Mouse (Mus musculus) splenic B cell, adult 2 months (primary cell): ENCODE results near the gene Gm20449.
"Not testable (repeated sequence)": the region's sequence is repeated elsewhere in the genome, so short reads cannot be mapped to it uniquely, and the experiment has no call there.

Source experiments
- DNase-seq: peaks from one replicate; pipeline ENCODE4 v3.0.0-alpha.2; 2011; ENCODE audit warnings: low read depth, low spot score
- H3K27me3 ChIP-seq: 2 replicates; pipeline ENCODE4 v1.6.1; 2012; ENCODE audit warnings: mild to moderate bottlenecking, low read length, moderate library complexity, mixed read lengths; ENCODE audit not compliant: control insufficient read depth, poor library complexity, insufficient read depth, severe bottlenecking
- H3K36me3 ChIP-seq: 2 replicates; pipeline ENCODE4 v1.6.1; 2012; ENCODE audit warnings: mild to moderate bottlenecking, low read length, moderate library complexity, mixed read lengths; ENCODE audit not compliant: control insufficient read depth, poor library complexity, insufficient read depth, severe bottlenecking

The Gm20449 gene

GRCm38 (mm10) chr7:41499389-41500049 is at the start of gene Gm20449, which contains the start of gene AW146154:
TSS of gene Gm20449 (minus strand) at chr7:41499417.
TSS of gene AW146154 (minus strand) at chr7:41499890.
- DNase-seq: peak; percentile 92
- Histone ChIP-seq H3K36me3 (no peaks in the 10 kb centered on the region), H3K27me3 (no peaks in the 10 kb centered on the region)

DNA sequence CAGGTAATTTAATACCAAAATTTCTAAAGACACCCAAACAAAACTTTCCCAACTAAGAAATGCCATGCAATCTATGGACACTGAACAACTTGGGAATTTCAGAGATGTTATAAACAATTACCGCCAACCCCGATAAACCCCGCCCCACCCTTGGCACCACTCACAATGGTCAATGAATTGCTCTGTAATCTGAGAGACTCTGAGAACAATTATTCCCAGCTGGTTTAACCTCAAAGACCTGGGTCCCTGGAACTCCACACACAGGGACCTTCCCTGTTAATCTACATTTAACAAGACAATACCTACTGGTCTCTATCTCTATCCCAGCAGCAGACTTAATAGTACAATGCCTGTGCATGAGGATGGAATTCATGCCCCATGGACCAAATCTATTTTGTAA is 13.5 kb upstream of the Gm20449 start:
- H3K27me3 ChIP-seq: no peaks in the 10 kb centered on the region
- H3K36me3 ChIP-seq: no peaks in the 10 kb centered on the region
- DNase-seq: no peak

DNA sequence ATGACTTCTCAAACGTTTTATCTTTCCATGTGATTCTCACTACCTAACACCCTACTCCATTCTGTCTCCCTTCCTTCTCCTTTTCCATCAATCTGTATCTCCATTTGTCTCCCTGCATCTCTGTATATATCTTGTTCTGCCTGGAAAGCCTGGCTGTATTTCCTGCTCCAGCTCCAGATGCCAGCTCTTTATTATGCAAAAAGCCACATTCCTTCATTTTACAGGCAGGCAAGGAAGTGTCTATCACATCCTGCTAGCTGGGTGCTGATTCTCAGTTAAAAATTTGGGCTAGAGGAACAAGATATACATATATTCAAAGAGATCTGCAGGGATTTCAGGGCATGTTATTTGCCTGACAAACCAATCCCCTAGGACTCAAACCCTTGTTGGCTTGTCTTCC is 13.0 kb upstream of the Gm20449 start:
- H3K27me3 ChIP-seq: no peaks in the 10 kb centered on the region
- no peaks in the 10 kb centered on the region for H3K36me3 ChIP-seq
- no peak for DNase-seq

DNA sequence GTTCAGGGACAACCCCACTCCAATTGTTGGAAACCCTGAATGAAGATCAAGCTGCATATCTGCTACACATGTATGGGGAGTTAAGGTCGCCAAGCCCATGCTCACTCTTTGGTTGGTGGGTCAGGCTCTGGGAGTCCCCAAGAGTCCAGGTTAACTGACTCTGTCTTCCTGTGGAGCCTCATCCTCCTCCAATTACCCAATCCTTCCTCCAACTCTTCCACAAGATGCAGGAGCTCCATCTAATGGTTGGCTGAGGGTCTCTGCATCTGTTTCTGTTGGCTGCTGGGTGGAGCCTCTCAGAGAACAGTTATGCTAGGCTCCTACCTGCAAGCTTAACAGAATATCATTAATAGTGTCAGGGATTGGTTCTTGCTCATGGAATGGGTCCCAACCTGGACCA is 3.2 kb upstream of the Gm20449 start:
- Histone ChIP-seq H3K36me3 (no peaks in the 10 kb centered on the region), H3K27me3 (no peaks in the 10 kb centered on the region)
- no peak for DNase-seq

GRCm38 (mm10) chr7:41500151-41500934 is 1.1 kb upstream of the Gm20449 start:
- Histone ChIP-seq H3K36me3 (no peaks in the 10 kb centered on the region), H3K27me3 (no peaks in the 10 kb centered on the region)
- peak; percentile 68 for DNase-seq

DNA sequence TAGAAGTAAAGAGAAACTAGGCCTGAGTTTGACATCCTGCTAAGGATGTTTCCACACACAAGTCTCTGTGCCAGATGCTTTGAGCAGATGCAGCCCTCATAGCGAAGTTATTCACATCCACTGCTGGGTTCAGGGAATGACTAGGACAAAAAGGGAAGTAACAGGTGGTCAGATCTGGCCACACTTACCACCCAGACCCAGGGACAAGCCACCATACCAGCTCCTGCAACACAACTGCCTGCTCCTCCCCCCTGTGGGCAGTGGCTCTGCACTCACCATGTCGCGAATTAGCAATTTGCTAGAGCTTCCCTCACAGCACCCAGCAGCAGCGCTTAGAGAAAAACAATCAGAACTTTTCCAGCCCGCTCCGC is 214 bp downstream of the Gm20449 start:
- not testable (repeated sequence) for H3K27me3 ChIP-seq, DNase-seq, H3K36me3 ChIP-seq

- not testable (repeated sequence) for H3K36me3 ChIP-seq, DNase-seq, H3K27me3 ChIP-seq
Observed at GRCm38 (mm10) chr7:41498464-41498863, 753 bp downstream of the Gm20449 start.

GRCm38 (mm10) chr7:41497871-41498270 is 1.3 kb downstream of the Gm20449 start:
- H3K27me3 ChIP-seq: no peaks in the 10 kb centered on the region
- DNase-seq: no peak
- H3K36me3 ChIP-seq: no peaks in the 10 kb centered on the region

DNA sequence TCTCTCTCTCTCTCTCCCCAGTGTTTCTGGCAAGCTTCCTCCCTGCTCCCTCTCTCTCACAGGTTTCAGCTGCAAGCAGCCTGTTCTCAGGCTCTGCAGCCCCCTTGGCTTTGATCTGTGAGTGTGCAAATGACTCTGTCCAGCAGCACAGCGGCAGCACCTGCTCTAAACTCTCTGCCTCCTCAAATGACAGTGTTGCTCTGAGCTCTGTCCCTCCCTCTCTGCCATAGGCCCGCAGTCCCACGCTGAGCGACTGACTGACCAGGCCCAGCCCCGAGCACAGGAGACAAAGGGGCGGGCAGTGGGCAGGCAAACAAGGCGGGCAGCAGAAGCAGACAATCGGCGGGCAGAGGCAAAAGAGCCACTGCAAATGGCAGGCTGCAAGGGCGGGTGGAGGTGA is 47.4 kb downstream of the Gm20449 start:
- no peak for DNase-seq
- no peaks in the 10 kb centered on the region for H3K27me3 ChIP-seq
- H3K36me3 ChIP-seq: no peaks in the 10 kb centered on the region

DNA sequence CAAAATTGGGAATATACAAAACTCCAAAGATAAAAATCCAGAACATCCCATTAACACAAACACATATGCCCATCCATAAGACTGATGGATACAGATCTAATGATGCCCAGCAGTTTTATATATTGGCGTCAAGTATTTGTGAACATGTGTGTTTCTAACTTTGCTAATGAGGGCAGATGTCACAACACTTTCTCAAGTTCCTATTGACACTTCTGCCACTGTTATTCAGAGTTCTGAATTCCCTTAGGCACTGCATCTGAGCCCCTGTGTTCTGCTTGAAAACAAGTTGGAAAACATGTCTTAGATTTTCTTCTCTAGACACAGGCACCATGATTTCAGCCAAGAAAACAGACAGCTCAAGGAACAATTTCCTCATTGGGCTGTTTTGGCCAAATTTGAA is 50.6 kb downstream of the Gm20449 start, which contains the start of gene Vmn2r57:
Vmn2r57 (minus strand) TSS at position 101 of the 400 bp plus-strand sequence.
- DNase-seq, H3K27me3 ChIP-seq, H3K36me3 ChIP-seq: not testable (repeated sequence)

GRCm38 (mm10) chr7:41394130-41394529 is 105.1 kb downstream of the Gm20449 start:
- no peaks in the 10 kb centered on the region for H3K27me3 ChIP-seq
- DNase-seq: no peak

DNA sequence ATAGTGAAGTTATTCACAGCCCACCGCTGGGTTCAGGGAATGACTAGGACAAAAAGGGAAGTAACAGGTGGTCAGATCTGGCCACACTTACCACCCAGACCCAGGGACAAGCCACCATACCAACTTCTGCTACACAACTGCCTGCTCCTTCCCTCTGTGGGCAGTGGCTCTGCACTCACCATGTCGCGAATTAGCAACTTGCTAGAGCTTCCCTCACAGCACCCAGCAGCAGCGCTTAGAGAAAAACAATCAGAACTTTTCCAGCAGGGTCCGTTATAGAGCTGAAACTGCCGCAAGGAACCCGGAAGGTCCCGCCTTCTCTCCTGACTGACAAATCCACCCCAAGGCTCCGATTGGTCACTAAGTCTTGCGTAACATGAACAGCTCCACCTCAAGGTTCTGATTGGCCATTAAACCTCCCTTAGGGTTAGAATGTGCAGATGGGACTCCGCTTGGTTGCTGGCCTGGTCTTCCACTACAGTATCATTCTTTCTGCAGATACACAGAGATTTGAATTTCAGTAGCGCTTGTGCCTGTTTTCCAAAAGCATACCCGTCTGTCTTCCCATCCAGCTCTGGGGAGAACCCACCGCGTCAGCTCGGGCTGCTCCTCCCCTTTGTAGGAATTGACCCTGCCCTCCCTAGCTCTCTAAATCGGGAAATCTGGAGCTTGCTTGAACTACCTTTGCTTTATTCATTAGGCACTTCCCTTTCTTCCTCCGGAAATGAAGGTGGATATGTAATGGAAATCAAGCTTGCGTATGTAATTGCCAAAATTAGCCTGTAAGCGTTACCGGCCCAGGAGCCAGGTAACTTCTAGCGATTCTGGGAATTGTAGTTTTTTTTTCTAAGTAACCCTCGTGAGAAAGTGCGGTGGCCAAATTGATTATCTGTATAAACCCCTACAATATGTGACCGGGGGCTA is 105.9 kb downstream of the Gm20449 start, which contains the start of gene AI987944:
AI987944 (minus strand) TSS at position 332 of the 924 bp plus-strand sequence.
- Histone ChIP-seq H3K27me3 (no peaks in the 10 kb centered on the region), H3K36me3 (no peaks in the 10 kb centered on the region)
- peak; percentile 94 for DNase-seq

More at GRCm38 (mm10) chr7:41394130-41394529, 105.1 kb downstream of the Gm20449 start:
- no peaks in the 10 kb centered on the region for H3K36me3 ChIP-seq
